Mouse (Mus musculus) heart, postnatal 25 days (tissue): Measurements from ENCODE around the gene Dhrs11. TPM values are rescaled to one million over a fixed set of nuclear protein-coding genes. Genes with fewer than 3 reads are reported as not detected.

ENCODE experiments used
- DNase-seq: peaks from one replicate; pipeline ENCODE4 v3.0.0; 2022; ENCODE audit warnings: low spot score
- intact Hi-C: fragments of 180-260 bp; cut with DNase I; formaldehyde crosslinking; loops from one replicate; pipeline ENCODE4 v1.15.1; 2025
- total RNA-seq, 2 experiments: library from RNA; stranded (reverse); gene quantifications; 2 replicates each; pipeline ENCODE4 v1.2.3; 2021

Gene Dhrs11
- total RNA-seq, 2 experiments from 2014 or later, result 106 to 108 TPM

- DNase-seq, result peak; percentile 62
- intact Hi-C loops, result no loop called here
Measured at GRCm38 (mm10) chr11:84826185-84826584, 2.6 kb downstream of the Dhrs11 start.

DNA sequence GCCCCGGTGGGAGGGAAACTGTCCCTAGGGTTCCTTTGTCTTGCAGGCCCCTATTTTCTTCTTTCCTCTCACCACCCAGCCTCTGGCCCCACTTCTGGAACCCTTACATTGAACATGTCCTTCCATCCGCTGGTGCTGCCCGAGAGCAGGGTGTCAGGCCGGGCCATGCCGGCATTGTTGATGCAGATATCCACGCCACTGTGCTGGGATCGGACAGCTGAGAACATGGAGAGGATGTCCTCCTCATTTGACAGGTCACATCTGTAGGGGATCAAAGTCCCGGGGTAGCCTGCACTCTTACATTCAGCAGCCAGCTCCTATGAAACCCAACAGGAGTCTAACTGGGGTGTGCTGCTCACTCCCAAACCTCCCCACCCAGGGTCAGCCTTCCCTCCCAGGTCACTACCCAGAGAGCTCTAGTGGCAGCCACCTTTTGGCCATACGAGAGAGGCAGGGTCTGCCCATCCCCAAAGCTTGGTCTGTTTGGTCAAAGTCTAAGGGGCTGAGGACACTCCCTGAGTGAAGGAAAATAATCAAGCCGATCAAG lies 3.5 kb downstream of the Dhrs11 start:
- DNase-seq, result no peak
- intact Hi-C loops, result no loop called here

DNA sequence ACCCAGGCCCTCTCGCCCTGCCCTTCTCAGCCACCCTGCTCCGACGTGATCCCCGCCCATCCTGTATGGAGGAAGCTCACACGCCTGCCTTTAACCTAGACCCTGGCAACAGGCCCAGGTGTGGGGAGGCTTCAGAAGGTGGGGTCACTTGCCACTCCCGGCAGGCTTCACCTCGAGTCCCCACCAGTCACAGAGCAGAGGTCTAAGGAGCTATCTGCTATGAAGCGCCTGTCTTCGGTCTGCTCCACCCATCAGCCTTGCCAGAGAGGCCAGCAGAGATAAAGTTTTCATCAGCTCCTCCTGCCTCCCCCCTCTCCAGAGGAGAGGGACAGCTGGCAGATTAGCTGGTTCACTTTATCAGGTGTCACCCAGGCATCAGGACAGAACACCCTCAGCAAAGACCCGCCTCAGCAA lies 5.3 kb downstream of the Dhrs11 start:
- intact Hi-C loops, result no loop called here
- DNase-seq, result peak; percentile 31

DNA sequence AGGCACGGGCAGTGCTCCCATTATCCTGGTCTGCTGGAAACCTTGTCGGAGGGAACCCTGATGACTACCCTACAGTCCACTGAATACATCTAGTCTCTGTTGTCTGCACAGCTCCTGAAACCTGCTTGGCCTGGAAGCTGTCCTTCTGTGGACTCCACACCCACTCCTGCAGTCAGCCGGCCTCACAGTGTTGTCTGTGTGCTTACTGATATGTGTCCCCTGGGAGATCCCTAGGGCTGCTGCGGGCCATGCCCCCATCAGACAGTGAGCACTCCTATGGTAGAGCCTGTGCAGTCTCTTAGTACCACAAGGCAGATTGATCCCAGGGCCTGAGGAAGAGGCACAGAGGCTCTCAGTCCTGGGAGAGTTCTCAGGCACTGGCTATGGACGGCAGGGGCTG lies 6.3 kb downstream of the Dhrs11 start:
- intact Hi-C loops, result no loop called here
- no peak for DNase-seq

GRCm38 (mm10) chr11:84821131-84821770 lies 7.5 kb downstream of the Dhrs11 start:
- no peak for DNase-seq
- intact Hi-C loops, result no loop called here

- intact Hi-C loops, result loop anchor here (5.0 kb wide), 2 partner anchors 307 to 392 kb away; partner anchors contain the start of gene Aatf
- peak; percentile 93 for DNase-seq
Measured at GRCm38 (mm10) chr11:84818961-84819692, 9.7 kb downstream of the Dhrs11 start, which contains the start of gene Mrm1. Gene Mrm1, minus strand, starts transcription at chr11:84819515.

- peak; percentile 70 for DNase-seq
- intact Hi-C loops, result loop anchor here (5.0 kb wide), 2 partner anchors 306 to 391 kb away; partner anchors contain the start of gene Aatf
Measured at GRCm38 (mm10) chr11:84818085-84818960, 10.5 kb downstream of the Dhrs11 start.

DNA sequence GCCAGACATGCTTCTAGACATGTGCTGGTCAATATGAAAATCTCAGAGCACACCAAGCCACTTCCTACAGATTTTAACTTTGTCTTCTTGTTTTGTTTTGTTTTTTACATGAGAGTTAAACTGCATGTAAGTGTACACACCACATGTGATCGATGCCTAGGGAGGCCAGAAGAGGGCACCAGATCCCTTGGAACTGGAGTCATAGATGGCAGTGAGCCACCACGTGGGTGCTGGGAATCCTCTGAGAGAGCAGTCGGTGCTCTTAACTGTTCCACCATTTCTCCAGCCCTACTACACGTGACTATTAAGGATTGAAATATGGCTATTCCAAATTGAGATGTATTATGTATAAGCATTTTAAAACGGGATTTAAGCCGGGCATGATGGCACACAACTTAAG lies 11.4 kb downstream of the Dhrs11 start:
- DNase-seq, result no peak
- intact Hi-C loops, result loop anchor here (5.0 kb wide), 2 partner anchors 305 to 390 kb away; partner anchors contain the start of gene Aatf

- intact Hi-C loops, result loop anchor here (5.0 kb wide), 1 partner anchor 547 kb away; no protein-coding TSS in a partner anchor
- DNase-seq, result no peak
Measured at GRCm38 (mm10) chr11:84813724-84814510, 14.9 kb downstream of the Dhrs11 start.

DNA sequence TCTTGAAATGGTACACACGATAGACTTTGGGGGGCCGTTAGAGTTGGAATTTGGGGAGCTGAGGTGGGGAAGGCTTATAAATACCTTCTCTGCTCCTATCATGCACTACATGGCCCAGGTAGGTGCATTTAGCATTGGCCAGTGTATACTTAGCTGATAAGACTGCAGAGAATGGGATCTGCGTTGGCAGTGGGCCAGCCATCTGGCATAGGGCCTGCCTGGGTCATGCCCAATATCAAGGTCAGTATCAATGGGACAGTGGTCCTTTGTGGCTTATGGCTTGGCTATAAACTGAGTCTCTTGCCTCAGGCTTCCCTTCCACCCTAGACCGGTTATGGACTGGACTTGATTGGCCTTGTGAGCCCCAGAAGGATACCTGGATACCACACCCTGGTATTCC lies 24.4 kb downstream of the Dhrs11 start:
- no peak for DNase-seq
- intact Hi-C loops, result no loop called here

- intact Hi-C loops, result loop anchor here (5.0 to 10.0 kb wide), 2 partner anchors 273 to 530 kb away; partner anchors contain the start of gene Lhx1
- DNase-seq, result peak; percentile 21
Measured at GRCm38 (mm10) chr11:84797627-84798353, 31.0 kb downstream of the Dhrs11 start.

- intact Hi-C loops, result loop anchor here (5.0 to 10.0 kb wide), 2 partner anchors 272 to 530 kb away; partner anchors contain the start of gene Lhx1
- no peak for DNase-seq
Measured at GRCm38 (mm10) chr11:84797026-84797425, 31.8 kb downstream of the Dhrs11 start.

DNA sequence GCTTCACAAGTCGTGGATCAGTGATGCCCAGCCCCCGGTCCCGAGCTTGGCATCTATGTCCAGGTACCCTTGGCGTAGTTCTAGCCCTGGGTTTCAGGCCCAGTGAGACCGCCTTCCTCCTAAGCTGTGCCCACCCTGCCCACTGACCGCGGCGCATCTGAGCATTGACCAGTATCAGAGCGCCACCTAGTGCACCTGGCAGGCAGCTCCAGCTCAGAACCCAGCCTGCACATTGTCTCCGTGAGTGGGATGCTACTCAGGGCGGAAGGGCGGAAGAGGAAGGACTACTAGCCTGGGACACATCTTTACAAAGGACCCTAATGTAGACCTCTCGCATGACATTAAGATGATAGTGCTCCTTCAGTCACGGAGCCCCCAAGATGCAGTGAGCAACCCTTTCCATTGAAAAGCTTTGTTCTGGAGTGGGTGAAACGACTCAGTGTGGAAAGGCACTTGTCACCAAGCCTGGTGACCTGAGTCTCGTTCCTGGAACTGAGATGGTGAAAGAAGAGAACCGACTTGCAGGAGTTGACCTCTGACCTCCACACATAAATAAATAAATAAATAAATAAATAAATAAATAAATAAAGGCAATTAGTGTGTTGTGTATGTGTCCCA lies 34.2 kb downstream of the Dhrs11 start:
- peak; percentile 4 for DNase-seq
- intact Hi-C loops, result loop anchor here (1.0 to 10.0 kb wide), 3 partner anchors 270 to 527 kb away; partner anchors contain the start of gene Lhx1

- DNase-seq, result no peak
- intact Hi-C loops, result loop anchor here (10.0 kb wide), 1 partner anchor 269 kb away; the partner anchor contains the start of gene Lhx1
Measured at GRCm38 (mm10) chr11:84793545-84793944, 35.2 kb downstream of the Dhrs11 start.

- intact Hi-C loops, result loop anchor here (10.0 kb wide), 1 partner anchor 266 kb away; the partner anchor contains the start of gene Lhx1
- no peak for DNase-seq
Measured at GRCm38 (mm10) chr11:84790383-84790782, 38.4 kb downstream of the Dhrs11 start.

GRCm38 (mm10) chr11:84780143-84780870 lies 48.5 kb downstream of the Dhrs11 start:
- intact Hi-C loops, result no loop called here
- DNase-seq, result no peak

DNA sequence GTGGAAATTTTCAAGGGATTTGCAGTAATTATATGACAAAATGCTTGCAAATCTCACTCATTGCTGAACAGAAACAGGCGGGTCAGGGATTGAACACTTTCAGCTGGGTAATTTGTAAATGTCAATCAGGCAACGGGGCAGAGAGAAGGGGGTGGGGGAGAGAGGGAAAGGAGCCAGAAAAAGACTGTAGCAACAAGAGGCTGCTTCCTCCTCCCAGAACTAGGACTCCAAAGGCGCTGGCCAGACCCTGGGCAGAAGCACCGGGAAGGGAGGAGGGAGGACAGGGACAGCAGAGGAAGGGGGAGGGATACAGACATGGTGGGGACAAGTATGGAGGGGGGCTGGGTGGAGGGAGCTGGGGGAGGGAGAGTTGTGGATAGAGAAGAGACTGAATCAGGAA lies 53.2 kb downstream of the Dhrs11 start:
- DNase-seq, result no peak
- intact Hi-C loops, result no loop called here
